Mouse (Mus musculus): ENCODE results near the gene Grin2d.

The Grin2d gene

DNA sequence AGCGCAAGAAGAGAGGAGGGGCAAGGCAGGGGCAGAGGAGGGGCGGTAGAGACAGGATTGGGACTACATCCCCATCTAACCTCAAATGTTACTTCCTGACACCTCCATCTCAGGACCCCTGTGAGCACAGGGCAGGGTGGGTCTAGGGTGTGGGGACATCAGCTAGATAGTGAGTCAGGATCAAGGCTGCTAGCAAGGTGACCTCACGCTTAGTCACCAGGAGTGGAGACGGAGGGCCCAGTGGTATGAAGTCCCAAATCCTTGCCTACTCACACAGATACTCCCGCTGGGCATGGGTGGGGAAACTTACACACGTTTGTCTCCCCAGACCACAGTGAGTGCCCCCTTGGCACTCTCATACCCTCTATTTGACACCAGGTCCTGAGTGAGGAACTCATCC, 75.6 kb downstream of the Grin2d start:
- DNase-seq: no peak

- peak; percentile 89 to 91 for DNase-seq
These were observed 76.8 kb downstream of the Grin2d start for GRCm38 (mm10) chr7:45801348-45801747.

GRCm38 (mm10) chr7:45800546-45801204, 77.5 kb downstream of the Grin2d start:
- peak; percentile 65 to 73 for DNase-seq

GRCm38 (mm10) chr7:45800001-45800400, 78.2 kb downstream of the Grin2d start:
- peak in 1 of 2 experiments; percentile 11 for DNase-seq

DNA sequence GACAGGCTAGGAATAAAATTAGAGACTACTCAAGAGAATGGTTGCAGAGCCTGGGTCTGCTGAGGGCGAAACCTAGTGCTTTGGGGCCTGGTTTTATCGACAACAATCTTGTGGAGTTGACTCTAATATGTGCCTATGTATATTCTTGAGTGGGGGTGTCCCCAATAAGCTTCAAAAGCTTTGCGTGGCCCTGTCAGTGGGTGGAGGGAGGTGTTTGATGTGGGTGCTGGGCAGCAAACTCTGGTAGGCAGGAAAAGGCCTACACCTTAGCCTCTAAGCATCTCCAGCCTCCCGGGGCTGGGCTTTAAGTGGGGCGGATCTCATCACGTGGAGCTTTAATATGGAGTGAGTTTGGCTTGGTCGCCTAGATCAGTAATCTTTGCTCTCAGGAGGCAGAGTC, 79.2 kb downstream of the Grin2d start:
- DNase-seq: peak in 1 of 2 experiments; percentile 22

DNA sequence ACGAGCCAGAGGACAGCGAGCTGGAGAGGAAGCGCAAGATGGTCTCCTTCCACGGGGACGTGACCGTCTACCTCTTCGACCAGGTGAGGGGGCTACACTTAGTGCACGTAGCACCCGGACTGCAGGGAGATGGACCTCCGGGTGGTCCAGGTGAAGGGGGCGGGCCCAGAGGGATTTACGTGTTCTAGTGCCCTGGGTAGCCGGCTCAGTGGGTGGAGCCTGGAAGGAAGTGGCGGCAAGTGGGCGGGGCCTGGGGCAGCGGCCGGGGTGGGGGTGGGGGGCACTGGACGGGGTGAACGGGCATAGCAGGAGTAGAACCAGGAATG, 79.7 kb downstream of the Grin2d start:
- DNase-seq: peak; percentile 47 to 52

DNA sequence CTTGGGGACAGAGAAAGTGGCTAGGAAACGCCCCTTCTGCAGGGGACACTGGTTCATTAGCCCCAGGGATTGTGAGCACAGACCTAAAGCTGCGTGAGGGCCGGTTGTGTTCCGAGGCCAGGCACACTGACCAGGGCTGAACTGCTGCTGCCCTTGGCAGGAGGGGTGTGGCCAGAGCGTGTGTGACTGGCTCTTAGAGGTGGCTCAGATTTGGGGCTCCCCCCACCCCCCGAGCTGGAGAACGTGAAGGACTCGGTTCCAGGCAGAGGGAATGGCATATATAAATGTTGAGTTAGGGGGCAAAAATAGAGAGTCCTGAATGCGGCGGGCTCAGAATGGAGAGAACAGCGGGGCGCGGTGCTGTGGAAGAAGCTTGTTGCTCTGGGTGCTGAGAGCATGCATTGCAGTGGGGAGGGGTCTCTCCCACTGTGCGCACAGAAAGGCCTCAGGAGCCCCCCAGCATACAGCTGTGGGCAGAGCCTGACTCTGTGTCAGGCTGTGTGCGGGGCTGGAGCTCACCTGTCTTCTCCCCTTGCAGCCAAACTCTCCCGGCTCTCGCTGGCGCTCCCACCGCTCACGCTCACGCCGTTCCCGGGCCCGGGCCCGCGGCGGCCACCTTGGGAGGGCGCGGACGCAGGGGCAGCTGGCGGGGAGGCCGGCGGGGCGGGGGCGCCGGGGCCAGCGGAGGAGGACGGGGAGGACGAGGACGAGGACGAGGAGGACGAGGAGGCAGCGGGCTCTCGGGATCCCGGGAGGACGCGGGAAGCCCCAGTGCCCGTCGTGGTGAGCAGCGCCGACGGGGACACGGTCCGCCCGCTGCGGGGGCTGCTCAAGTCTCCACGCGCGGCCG, 80.3 kb downstream of the Grin2d start:
- DNase-seq: peak in 1 of 2 experiments; percentile 23

DNA sequence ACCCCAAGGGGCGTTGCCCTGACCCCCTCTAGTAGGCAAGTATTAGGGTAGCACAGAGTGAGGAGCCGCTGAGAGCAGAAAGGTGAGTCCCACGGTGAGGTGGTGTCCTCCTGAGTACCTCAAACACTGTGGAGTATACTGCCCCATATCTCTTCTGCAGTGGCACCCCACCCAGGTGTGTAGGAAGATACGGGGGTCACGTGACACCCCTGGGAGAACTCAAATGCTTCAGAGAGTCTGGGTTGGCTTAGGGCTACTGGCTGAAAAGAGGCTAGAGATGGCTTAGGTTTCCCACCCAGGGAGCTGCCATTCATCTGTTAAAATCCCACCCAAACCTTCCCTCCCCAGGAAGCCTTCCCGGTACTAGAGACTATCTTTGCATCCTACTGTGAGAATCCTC, 81.2 kb downstream of the Grin2d start:
- DNase-seq: no peak

GRCm38 (mm10) chr7:45794971-45795370, 83.2 kb downstream of the Grin2d start:
- no peak for DNase-seq

DNA sequence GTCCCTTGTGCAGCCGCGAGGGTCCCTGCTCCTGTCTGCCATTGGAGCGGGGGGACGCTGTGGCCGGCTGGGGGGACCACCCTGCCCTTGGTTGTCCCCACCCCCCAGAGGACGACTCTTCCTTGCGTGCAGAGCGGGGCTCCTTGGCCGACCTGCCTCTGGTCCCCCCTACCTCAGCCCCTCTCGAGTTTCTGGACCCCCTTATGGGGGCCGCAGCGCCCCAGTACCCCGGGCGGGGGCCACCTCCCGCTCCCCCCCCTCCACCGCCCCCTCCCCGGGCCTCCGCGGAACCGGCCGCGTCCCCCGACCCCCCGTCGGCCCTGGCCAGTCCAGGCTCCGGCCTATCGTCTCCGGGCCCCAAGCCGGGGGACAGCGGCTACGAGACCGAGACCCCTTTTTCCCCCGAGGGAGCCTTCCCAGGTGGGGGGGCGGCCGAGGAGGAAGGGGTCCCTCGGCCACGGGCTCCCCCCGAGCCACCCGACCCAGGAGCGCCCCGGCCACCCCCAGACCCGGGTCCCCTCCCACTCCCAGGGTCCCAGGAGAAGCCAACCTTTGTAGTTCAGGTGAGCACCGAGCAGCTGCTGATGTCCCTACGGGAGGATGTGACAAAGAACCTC, 84.1 kb downstream of the Grin2d start:
- no peak for DNase-seq

DNA sequence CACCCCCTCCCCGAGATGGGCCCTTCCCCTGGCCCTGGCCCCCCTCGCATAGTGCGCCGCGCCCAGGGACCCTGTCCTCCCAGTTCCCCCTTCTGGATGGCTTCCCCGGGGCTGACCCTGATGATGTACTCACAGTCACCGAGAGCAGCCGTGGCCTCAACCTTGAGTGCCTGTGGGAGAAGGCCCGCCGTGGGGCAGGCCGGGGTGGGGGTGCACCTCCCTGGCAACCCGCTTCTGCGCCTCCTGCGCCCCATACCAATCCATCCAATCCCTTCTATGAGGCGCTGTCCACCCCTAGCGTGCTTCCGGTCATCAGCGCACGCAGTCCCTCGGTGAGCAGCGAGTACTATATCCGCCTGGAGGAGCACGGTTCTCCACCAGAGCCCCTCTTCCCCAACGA, 84.9 kb downstream of the Grin2d start:
- DNase-seq: no peak

DNA sequence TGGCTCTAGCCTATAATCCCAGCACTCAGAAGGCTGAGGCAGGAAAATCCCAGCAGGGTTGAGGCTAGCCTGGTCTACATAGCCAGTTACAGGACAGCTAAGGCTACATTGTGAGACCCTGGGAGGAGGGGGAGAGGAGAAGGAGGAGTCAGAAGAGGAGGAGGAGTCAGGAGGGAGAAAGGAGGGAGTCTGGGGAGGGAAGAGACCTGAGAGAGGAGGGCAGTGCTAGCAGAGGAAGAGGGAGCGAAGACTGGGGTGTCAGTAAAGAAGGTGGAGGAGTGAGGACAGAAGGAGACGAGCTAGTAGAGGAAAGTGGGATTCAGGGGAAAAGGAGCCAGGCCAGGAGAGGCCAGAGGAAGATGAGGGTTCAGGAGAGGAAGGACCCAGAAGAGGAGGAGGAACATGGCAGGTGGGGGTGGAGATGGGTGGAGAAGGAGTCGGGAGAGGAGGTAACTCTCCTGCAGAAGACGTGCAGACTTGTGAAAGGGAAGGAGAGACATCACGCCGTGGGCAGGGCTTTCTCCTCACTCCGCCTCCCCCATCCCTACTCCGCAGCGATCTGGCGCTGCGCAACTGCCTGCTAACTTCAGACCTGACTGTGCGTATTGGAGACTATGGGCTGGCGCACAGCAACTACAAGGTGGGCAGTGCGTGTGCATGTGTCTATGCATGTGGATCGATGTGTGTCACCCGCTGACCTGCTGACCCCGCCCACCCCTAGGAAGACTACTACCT, 86.3 kb downstream of the Grin2d start:
- no peak for DNase-seq

DNA sequence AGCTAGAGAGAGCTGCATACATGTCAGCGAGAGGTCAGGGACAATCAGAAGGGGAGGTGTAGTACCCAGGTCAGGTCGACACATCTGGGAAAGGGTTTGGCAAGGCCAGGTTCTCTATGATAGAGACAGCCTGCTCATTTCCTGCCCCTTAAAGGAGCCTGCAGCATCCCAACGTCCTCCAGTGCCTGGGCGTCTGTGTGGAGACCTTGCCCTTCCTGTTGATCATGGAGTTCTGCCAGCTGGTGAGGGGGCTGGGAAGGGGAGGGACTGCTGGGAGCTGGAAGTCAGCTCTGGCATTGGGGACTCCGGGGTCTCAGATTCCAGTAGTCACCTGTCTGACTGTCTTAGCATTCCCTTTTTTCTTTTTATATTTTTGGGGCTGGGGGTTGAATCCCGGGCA, 87.5 kb downstream of the Grin2d start:
- no peak for DNase-seq

- DNase-seq: no peak
These were observed 90.5 kb downstream of the Grin2d start for GRCm38 (mm10) chr7:45787642-45788041.

GRCm38 (mm10) chr7:45786661-45787413, 91.3 kb downstream of the Grin2d start:
- DNase-seq: no peak

GRCm38 (mm10) chr7:45786136-45786578, 92.0 kb downstream of the Grin2d start:
- DNase-seq: no peak

DNA sequence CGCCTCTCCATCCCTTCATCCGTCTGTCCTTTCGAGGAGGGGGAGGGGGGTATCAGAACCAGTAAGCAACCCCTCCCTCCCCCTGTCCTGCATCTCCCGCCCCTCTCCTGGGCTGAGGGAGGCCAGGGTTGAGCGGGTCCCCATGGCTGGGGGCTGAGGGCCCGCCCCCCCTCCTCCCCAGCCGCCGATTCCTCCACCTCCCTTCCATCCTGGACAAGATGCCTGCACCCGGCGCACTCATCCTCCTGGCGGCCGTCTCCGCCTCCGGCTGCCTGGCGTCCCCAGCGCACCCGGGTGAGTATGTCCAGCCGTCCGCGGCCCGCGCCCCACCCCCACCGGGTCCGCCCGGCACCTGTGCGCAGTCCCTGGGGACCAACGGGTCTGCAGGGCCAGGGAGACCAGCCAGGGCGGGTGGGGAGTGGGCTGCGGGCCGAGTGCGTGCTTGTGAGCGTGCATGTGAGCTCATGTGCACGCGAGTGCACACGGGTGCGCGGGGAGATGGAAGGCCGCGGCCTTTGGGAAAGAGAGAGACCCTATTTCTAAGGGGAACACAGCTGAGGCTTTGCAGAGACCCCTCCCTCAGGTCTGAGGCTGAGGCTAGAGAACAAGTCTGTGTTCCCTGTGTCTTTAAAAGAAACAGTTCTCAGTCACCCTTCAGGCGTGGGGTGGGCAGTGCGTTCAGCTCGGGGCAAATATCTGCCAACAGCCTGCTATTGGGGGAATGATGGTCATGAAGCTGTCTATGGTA, 92.6 kb downstream of the Grin2d start:
- DNase-seq: no peak

GRCm38 (mm10) chr7:45784524-45785372, 93.4 kb downstream of the Grin2d start, which contains the start of gene Sult2b1:
Sult2b1 (minus strand) TSS chr7:45784669.
- no peak for DNase-seq

- DNase-seq: peak; percentile 77 to 87
These were observed 94.6 kb downstream of the Grin2d start, which contains the start of gene Lmtk3 for GRCm38 (mm10) chr7:45783511-45784091. Lmtk3 (plus strand) TSS chr7:45783738.

DNA sequence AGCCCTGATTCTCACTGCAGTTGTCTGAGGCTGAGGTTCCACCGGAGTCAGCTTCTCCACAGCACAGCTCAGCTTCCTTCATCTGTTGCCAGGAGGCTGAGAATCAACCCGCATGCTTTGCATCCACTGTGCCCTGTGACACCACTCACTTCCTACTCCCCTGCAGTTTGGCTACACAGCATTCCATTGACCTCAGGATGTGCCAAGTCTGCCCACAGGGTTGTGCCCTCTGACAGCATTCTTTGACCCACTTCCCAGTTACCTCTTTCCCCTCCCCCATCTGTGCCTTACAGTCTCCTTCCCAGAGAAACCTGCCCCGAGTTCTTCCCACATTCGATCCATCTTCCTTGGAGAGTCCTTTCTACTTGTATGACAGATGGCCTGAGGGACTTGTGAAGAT, 95.9 kb downstream of the Grin2d start:
- peak in 1 of 2 experiments; percentile 40 for DNase-seq
